Mouse (Mus musculus) small intestine, adult 2 months (tissue): Measurements from ENCODE around the gene Ptpro.
"Not testable (repeated sequence)": the region's sequence is repeated elsewhere in the genome, so short reads cannot be mapped to it uniquely, and the experiment has no call there.

Source experiments
- CTCF ChIP-seq: fragments of 200-500 bp; IDR thresholded peaks from 2 replicates; pipeline ENCODE4 v1.5.1; 2012; ENCODE audit warnings: low read depth, mild to moderate bottlenecking, control low read depth, inconsistent platforms, low read length, moderate library complexity, mixed read lengths; ENCODE audit not compliant: insufficient replicate concordance, insufficient read length; ENCODE audit errors: extremely low read depth
- POLR2A ChIP-seq: fragments of 200-500 bp; IDR thresholded peaks from 2 replicates; pipeline ENCODE4 v1.6.1; 2012; ENCODE audit warnings: low read depth, mild to moderate bottlenecking, control low read depth, inconsistent platforms, low read length, moderate library complexity

- TF ChIP-seq CTCF, POLR2A: not testable (repeated sequence)
These were observed 223.6 kb downstream of the Ptpro start for GRCm38 (mm10) chr6:137475695-137476094.
